Mouse (Mus musculus) left cerebral cortex, postnatal 36 days (tissue): ENCODE results near the gene 4930402H24Rik. TPM values are rescaled to one million over a fixed set of nuclear protein-coding genes. Genes with fewer than 3 reads are reported as not detected.
A peak's percentile ranks its signal among the peaks of the same experiment; 100 is the strongest.
"Not testable (repeated sequence)": the region's sequence is repeated elsewhere in the genome, so short reads cannot be mapped to it uniquely, and the experiment has no call there.

ENCODE experiments used
- DNase-seq, 2 experiments: peaks; one replicate each; pipeline ENCODE4 v3.0.0; 2021 to 2022; ENCODE audit warnings: low spot score in 2 of 2, mixed read lengths in 1 of 2
- intact Hi-C: fragments of 180-260 bp; cut with DNase I; formaldehyde crosslinking; loops from one replicate; pipeline ENCODE4 v1.15.1; 2025
- total RNA-seq, 2 experiments: library from RNA; stranded (reverse); gene quantifications; 2 replicates each; pipeline ENCODE4 v1.2.3; 2021

4930402H24Rik gene
- total RNA-seq, 2 experiments from 2014 or later: 66.0 to 77.8 TPM

DNA sequence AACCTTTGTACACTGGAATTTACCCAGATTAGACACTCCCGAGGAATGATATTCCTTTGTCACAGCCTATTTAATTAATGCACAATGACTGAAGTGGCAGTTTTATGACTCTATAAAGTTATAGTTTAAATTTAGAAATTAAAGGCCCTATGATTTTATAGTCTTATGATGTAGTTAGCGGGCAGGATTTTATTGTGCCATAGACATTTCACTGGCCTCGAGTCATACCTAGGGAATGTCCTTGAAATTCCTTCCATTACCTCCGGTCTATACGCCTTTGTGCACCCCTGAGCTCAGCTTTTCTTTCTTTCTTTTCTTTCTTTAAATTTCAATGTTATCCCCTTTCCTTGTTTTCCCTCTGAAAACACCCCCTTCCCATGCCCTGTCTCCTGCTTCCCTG, 35.3 kb downstream of the 4930402H24Rik start:
- no peak for DNase-seq
- intact Hi-C loops: no loop called here

- intact Hi-C loops: no loop called here
- DNase-seq: no peak
Observed at GRCm38 (mm10) chr2:130862091-130862490, 44.1 kb downstream of the 4930402H24Rik start.

GRCm38 (mm10) chr2:130852964-130853363, 53.2 kb downstream of the 4930402H24Rik start:
- DNase-seq: no peak
- intact Hi-C loops: no loop called here

DNA sequence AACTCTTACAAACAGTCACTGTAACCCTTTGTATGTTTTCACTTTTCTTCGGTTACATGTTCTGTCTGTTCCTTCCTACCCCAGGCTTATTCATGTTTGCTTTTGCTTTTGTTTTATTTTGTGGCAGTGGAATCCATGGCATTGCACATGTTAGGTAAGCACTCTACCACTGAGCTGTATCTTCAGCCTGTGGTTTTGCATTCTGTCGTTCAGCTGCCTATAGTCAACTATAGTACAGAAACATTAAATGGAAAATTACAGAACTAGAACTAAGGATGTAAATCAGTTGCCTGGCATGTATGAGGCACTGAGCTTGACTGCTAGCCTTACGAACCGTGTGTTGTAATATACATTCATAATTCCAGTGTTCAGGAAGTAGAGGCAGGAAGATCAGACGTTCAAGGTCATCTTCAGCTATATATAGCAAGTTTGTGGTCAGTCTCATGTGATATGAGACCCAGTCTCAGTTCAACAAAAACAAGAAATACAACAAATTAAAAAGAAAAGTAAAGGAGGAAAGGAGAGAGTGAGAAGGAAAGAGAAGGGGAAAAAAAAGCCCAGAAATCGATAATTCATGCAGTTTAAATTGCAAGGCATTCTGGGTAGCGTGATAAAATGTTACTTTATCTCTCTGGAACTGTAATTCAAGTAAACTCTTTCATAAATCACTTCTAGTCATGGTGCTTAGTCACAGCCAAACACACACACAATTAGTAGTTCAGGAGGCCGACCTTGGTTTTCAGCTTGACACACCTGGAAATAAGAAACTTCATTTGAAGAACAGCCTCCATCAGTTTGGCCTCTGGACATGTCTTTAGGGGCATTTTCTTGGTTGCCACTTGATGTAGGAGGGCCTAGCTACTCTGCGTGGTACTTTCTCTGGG, 54.6 kb downstream of the 4930402H24Rik start:
- intact Hi-C loops: no loop called here
- no peak for DNase-seq

- intact Hi-C loops: no loop called here
Observed at GRCm38 (mm10) chr2:130849688-130850087, 56.5 kb downstream of the 4930402H24Rik start.

GRCm38 (mm10) chr2:130848313-130848712, 57.9 kb downstream of the 4930402H24Rik start:
- intact Hi-C loops: no loop called here
- DNase-seq: no peak

More at GRCm38 (mm10) chr2:130849688-130850087, 56.5 kb downstream of the 4930402H24Rik start:
- DNase-seq: no peak

- intact Hi-C loops: no loop called here
- no peak for DNase-seq
Observed at GRCm38 (mm10) chr2:130843623-130844022, 62.6 kb downstream of the 4930402H24Rik start.

- DNase-seq: peak; percentile 48 to 75
- intact Hi-C loops: loop anchor here (2.0 kb wide), 1 partner anchor 66 kb away; the partner anchor contains the start of genes 4930402H24Rik and Atrn
Observed at GRCm38 (mm10) chr2:130840846-130841245, 65.4 kb downstream of the 4930402H24Rik start.

DNA sequence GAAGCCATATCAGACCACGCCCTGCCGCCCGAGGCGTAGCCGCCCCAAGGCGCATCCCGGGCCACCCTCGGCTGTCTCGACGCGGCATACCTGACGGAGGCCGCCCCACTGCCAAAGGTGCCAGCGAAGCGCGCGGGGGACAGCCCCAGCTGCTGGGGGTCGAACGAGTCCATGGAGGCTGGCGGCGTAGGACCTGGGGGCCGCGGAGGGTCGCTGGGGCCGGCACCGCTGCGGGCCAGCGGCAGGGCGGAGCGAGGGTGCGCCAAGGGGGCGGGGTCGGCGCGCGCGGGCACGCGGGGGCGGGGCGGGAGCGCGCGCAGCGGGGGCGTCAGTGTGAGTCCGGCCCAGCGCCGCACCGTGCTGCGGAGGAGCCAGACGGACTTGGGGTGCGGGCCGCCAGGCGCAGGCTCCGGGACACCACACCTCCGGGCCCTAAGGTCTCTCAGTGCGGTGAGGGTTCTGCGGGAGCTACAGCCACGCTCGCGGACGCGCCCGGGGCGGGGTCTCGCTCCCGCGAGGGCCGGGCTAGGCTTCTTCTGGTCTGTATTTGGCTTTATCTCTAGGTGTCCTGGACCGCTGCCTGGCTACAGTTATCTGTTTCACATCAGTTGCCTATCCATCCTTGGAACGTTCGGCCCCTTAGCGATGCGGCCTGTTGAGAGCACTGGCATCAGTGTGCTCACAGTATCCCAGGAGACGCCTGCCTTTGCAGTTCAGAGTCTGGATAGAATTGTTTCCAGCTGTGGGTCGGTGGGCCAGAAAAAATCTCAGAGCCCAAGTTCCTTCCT, 66.1 kb downstream of the 4930402H24Rik start:
- intact Hi-C loops: loop anchor here (2.0 to 5.0 kb wide), 2 partner anchors 67 to 112 kb away; partner anchors contain the start of genes 4930402H24Rik and Atrn
- peak; percentile 86 to 89 for DNase-seq

DNA sequence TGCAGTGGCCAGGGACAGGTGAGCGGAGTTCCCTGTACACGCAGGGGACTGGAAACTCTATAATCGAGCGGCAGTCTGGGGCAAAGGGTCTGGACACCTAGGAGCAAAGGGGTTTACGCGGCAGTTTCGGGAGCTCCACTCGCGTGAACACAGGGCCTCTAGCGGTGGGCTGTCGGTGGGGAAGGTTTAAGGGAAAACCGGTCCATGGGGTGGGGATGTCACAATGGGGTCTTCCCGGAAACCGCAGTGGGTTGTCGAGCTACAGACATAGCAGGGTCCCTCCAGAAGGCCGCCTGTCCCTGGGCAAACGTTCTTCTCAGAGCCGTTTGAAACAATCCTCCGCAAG, 66.7 kb downstream of the 4930402H24Rik start:
- intact Hi-C loops: loop anchor here (5.0 kb wide), 1 partner anchor 113 kb away; no protein-coding TSS in a partner anchor
- no peak for DNase-seq

DNA sequence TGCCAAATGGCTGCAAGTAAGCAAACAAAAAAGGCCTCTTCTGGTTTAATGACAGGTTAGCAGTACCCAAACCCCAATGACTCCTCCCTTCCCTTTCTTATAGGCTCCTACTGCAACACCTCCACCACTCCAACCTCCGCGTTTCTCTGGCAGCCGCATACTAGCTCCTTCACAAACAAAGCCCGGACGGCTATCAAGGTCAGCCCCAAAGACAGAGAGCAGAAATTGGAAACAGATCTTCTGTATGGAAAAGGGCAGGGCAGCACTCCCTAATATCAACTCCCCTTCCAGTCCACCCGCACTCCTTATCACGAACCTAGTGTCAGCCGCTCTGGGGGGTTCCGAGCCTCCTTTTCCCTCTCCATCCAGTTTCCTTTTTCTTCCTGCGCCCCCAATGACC, 67.1 kb downstream of the 4930402H24Rik start:
- intact Hi-C loops: loop anchor here (5.0 kb wide), 1 partner anchor 113 kb away; no protein-coding TSS in a partner anchor
- DNase-seq: peak in 1 of 2 experiments; percentile 27

DNA sequence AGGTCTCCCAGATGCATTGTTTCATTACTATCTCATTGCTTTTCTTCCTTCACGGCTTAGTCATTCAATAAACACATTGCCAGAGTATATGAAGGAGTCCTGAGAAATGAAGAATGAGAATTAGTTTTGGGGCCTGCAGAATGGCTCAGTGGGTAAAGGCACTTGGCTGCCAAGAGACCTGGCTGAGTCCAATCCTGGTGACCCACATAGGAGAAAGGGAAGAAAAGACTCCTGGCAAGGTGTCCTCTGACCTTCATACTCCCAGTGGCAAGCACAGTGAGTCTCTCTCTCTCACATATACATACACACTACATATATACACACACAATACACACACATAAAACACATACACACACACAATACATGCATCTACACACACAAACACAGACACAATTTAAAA, 68.1 kb downstream of the 4930402H24Rik start:
- DNase-seq: no peak
- intact Hi-C loops: loop anchor here (5.0 kb wide), 1 partner anchor 114 kb away; no protein-coding TSS in a partner anchor

DNA sequence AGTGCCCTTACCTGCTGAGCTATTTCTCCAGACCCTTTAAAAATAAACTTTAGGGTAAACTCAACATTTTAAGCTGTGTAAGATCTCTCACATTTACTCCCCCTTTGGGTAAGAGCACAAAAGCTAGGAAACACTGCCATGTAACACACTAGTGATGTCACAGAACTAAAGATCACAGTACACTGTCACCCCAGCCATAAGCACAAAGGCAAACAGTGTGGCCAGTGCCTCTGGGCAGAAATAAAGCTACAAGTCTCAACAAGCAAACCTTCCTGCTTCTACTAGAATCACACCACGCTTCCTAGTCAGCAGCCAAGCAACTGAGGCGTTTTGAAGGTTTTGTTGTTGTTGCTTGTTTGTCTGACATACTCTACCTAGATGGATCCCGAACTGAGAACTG, 72.5 kb downstream of the 4930402H24Rik start:
- intact Hi-C loops: no loop called here
- no peak for DNase-seq

GRCm38 (mm10) chr2:130832582-130832981, 73.6 kb downstream of the 4930402H24Rik start:
- intact Hi-C loops: no loop called here
- DNase-seq: no peak

- intact Hi-C loops: no loop called here
Observed at GRCm38 (mm10) chr2:130832012-130832411, 74.2 kb downstream of the 4930402H24Rik start.

DNA sequence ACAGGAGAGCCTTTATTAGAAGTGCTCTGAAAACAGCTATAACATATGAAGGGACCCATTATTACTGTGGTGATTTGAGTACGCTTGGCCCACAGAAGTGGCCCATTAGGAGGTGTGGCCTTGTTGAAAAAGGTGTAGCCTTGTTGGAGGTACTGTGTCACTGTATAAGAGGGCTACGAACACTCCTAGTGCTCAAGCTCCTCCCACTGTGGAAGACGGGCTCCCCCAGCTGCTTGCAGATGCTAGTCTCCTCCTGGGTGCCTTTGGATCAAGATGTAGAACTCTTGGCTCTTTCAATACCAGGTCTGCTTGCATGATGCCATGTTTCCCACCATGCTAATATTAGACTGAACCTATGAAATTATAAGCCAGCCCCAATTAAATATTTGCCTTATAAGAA, 76.0 kb downstream of the 4930402H24Rik start:
- DNase-seq: no peak
- intact Hi-C loops: no loop called here

More at GRCm38 (mm10) chr2:130832012-130832411, 74.2 kb downstream of the 4930402H24Rik start:
- no peak for DNase-seq

- intact Hi-C loops: no loop called here
Observed at GRCm38 (mm10) chr2:130829496-130829895, 76.7 kb downstream of the 4930402H24Rik start.

GRCm38 (mm10) chr2:130828668-130829067, 77.5 kb downstream of the 4930402H24Rik start:
- intact Hi-C loops: no loop called here
- no peak for DNase-seq

More at GRCm38 (mm10) chr2:130829496-130829895, 76.7 kb downstream of the 4930402H24Rik start:
- no peak for DNase-seq

GRCm38 (mm10) chr2:130828066-130828465, 78.1 kb downstream of the 4930402H24Rik start:
- DNase-seq, intact Hi-C loops: not testable (repeated sequence)

DNA sequence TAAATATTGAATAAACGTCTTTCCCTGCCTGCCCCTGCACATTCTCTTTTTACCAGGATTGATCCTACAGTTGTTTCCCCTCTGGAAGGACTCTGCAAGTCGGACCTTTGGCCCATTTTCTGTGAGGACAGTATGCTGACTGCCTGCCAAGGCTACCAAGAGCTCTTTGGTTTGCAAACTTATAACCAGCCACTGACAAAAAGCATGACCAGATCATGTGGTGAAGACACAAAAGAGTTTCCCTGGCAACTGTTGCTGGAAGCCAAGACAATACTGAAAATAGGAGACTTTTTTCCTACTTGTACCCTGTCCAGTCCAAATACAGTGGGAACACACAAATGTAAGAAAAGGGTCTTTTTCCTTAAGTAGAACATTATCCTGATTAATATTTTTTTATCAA, 78.8 kb downstream of the 4930402H24Rik start:
- intact Hi-C loops: no loop called here
- peak in 1 of 2 experiments; percentile 34 for DNase-seq
